Mouse (Mus musculus): ENCODE results near the gene Shmt2.

Shmt2 gene

DNA sequence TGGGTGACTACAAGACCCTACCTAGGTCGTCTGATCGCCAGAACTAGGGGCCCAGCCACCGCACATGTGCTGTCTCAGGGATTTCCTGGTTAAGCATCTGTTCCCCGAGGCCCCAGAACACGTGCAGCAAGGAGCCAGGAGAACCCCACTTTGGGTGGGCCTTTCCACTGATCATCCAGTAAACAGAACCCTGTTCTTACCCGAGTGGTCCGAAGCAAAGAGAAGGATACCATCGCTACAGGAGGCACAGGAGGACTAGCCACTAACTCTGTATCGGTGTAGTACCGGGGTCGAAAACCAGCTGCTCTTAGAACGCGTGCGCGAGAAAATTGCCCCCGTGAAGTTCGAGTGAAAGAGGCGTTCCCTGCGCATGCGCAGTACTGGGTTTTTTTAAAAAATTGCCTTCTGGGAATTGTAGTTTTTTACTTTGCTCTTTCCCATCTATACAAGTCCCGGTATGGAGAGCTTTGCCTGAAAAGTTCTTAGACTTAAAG, at the start of gene Shmt2:
Gene Shmt2 (minus strand): TSS at position 357 of the 494 bp plus-strand sequence.
- peak; percentile 87 for DNase-seq (ENCODE audit: low read depth, low spot score)

DNA sequence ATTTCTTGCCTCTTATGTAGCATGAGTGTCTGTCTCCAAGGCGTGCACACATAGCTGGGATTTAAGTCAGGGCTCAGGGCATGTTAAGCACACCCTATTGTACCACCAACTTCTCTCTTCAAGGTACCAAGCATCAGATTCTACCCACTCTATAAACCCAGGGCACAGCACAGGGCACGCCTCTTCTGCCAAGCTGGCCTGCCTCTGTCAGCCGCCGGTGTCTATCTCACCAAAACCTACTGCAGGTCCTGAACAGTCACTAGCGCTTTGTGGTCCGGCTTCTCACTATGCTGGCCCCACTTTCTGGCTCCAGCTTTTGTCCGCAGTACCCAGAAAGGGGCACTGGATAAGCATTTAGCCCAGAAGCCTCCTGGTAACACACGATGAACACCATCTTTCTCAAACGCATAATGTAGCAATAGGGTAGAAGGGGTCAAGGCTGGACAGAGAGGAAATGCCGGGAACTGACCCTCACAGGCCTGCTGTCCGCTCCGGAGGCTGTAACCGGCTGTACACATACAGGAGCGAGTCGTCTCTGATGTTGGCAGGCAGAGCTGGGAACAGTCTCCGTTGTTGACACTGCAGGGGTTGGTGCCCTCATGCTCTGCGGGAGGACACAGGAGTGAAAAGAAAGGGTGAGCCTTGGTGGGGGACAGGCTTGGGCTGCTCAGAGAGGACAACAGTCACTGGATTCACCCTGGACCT, 48.8 kb upstream of the Shmt2 start:
- DNase-seq (ENCODE audit: low read depth, low spot score) = no peak

DNA sequence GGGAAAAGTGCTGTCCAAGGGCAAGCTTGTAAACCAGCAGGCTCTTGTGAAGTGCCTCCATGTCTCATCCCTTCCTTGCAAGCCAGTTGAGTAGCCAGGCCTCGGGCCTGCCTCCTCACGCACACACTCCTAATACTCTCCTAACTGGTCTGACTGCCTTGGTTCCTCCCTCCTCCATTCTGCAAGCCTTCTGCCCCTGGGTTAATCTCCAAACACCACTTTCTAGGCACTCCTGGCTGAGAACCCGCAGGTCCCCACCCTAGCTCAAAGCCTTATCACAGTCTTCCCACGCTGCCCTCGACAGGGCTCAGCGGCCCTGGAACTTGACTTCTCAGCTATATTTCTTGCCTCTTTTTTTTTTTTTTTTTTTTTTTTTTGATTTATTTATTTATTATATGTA, 48.1 kb upstream of the Shmt2 start:
- no peak for DNase-seq (ENCODE audit: low read depth, low spot score)

DNA sequence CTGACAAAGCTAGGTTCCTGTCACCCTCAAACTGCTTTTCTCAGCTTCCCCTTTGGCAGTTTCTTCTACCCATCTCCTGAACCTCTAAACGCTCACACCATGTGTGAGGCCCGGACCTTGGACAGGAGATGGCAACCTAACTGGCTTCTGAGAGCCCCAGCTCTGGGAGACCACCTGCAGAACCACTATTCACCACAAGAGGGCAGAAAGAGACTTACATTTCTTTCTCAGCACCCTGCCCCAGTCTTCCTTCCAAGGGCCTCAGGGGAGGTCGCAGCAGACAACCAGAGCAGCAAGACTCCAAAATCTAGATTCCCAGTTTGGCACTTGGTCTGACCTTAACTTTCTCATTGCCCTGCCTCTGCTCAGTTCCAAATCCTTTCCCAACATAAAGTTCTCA, 47.2 kb upstream of the Shmt2 start:
- DNase-seq (ENCODE audit: low read depth, low spot score) = peak; percentile 43

DNA sequence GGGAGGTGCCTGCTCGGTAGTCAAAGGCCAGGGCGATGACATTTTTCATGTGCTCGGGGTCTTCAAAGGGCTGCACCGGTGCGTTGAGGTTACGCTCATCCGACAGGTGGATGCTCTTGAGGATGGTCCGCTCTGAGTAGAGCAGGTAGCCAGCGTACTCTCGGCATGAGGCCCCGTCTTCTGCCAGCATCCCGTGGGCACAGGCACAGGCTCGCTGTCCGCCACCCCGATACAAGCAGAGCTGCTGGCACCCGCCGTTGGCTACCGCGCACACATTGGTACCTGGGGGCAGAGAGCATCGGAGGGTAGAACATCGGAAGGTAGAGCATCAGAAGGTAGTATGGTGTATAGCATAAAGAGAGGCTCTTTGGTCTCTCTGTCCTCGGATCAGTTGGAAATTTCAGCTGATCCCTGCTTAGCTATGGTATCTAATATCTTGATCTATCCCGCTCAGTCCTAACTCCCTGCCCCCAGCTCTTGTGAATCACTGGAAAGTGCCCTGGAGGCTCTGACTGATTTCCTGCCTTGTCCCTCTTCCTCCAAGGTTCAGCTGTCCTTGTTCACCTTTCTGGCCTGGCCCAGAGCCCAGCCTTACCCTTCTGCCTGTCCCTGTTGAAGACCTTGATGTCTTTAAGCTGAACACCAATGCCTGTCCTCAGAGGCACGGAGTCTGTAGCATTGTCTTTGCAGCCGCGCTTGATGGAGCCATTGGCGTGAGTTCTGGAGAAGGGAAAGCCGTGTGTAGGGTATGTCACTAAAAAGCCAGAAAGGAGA, 44.5 kb upstream of the Shmt2 start:
- no peak for DNase-seq (ENCODE audit: low read depth, low spot score)

DNA sequence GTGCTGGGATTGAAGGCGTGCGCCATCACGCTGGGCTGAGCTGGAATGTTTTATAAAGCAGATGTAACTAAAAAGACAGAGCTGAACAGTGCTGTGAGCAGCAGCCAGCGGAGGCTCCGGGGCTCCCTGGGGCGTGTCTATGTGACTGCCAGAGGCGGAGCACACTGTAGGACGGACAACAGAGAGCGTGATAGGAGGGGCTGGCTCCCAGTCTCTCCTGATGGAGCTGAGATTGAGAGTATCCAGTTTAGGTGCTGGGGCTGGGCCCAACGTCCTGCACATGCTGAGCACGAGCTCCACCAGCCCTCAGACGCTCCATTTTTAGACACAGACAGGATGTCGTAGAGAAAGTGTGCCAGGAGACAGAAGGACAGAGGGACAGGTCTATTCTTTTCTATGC, 42.1 kb upstream of the Shmt2 start:
- DNase-seq (ENCODE audit: low read depth, low spot score) = no peak

DNA sequence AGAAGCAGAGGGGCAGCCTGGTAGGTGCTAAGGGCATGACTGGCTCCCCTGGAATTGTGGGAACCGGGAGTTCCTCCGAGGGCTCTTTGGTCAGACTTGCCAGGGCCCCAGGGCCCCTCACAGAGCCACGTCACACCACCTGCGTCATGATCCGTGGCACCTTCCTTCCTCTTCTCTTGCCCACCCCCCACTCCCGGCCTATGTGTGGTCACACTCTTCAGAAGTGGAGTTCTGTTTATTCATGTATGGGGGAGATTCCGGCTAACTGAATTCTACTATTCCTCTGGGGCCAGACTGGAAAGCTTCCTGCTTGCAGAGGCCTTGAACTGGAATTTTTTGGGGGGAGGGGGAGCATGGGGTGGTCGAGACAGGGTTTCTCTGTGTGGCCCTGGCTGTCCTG, 41.6 kb upstream of the Shmt2 start:
- no peak for DNase-seq (ENCODE audit: low read depth, low spot score)

DNA sequence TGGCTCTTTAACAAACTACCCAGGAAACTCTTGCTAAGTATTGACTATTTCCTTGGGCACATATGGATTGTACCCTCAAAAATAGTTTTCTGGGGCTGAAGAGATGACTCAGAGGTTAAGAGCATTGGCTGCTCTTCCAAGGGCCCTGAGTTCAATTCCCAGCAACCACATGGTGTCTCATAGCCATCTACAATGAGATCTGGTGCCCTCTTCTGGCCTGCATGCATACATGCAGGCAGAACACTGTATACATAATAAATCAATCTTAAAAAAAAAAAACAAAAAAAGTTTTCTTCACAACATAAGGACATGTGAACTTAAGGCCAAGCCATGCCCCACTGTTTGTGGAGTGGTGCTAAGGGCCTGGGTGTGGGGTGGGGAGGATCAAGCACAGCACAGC, 38.9 kb upstream of the Shmt2 start:
- no peak for DNase-seq (ENCODE audit: low read depth, low spot score)

DNA sequence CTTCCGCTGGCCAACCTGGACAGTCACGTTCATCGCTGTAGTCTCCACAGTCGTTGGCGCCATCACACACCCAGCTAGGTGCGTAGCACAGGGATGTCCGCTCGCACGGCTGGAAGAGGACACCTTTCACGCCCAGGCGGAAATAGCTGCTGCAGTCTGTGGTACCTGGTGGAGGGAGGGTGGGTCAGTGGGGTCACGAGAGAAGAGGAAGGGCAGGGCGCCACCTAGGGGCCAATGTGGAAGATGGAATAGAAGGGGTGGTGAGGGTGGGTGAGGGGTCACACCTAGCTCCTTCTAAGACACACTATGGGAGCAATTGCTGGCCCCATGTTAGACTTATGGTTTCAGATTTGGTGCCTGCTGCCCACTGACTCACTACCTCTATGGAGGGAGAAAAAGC, 35.2 kb upstream of the Shmt2 start:
- DNase-seq (ENCODE audit: low read depth, low spot score) = no peak

DNA sequence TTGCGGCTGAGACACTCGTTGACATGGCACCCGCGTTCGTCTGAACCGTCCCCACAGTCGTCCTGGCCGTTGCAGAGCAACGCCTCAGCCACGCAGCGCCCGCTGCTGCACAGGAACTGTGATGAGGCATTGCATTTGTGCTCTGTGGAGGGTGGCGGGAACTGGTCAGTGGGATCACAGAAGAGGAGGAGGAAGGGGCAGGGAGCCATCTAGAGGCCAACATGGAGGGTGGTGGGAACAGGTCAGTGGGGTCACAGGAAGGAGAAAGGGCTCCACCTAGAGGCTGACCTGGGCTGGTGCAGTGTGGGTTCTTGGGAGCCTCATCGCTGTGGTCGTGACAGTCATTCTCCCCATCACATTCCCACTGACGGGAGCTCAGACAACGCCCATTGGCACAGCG, 33.5 kb upstream of the Shmt2 start:
- no peak for DNase-seq (ENCODE audit: low read depth, low spot score)

DNA sequence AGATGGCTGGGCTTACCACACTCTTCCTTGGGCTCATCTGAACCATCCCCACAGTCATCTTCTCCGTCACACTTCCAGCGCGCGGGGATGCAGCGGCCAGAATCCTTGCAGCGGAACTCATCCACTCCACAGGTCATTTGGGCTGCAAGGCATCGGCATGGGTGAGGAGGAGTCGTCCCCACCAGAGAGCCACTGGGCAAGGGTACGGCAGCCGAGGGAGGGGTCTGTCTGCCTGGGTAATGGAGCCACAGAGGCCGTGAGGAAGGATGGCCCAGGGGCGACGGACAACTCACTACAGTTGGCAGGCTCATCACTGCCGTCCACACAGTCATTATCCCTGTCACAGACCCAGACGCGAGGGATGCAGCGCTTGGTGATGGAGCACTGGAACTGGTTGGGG, 27.6 kb upstream of the Shmt2 start:
- no peak for DNase-seq (ENCODE audit: low read depth, low spot score)

DNA sequence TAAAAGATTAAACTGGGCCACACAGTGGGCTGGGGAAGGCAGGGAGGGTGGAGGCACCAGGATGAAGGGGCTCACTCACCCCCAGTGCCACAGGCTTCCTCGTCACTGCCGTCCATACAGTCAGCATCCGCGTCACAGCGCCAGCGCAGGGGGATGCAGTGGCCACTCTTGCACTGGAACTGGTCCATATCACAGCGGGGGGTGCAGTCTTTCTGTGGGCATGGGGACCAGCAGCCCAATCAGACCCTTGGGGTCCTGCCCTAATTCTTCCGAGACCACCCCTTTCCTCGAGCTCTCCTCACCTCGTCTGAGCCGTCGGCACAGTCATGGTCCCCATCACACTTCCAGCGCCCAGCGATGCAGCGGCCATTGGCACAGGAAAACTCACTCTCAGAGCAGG, 26.0 kb upstream of the Shmt2 start:
- DNase-seq (ENCODE audit: low read depth, low spot score) = no peak

DNA sequence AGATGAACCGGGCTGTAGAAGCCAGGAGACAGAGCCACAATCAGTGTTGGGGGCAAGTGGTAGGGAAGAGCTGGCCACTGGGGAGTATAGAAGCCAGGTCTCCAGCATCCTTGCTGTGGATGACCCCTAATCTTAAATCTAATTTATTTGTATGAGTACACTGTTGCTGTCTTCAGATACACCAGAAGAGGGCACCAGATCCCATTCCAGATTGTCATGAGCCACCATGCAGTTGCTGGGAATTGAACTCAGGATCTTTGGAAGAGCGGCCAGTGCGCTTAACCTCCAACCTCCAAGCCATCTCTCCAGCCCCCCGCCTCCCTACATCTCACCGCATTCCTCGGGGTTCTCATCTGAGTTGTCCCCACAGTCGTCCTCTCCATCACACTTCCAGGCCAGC, 24.3 kb upstream of the Shmt2 start:
- no peak for DNase-seq (ENCODE audit: low read depth, low spot score)

DNA sequence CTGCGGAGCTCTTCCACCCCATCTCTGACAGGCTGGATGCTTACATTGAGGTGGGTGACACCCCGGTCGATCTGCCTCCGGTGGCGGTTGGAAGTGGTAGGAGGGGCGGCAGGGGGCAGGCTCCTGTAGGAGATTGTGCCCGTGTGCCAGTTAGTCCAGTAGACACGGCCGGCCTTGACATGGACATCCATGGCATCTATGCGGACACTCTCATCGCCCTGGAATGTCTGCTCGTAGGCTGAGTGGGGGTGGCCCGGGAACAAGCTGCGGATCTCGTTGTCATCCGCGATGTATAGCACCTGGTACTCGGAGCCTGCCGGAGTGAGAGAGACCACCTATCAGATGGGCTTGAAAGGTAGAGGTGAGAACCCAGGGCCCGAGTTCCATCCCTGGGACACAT, 22.1 kb upstream of the Shmt2 start:
- DNase-seq (ENCODE audit: low read depth, low spot score) = no peak

DNA sequence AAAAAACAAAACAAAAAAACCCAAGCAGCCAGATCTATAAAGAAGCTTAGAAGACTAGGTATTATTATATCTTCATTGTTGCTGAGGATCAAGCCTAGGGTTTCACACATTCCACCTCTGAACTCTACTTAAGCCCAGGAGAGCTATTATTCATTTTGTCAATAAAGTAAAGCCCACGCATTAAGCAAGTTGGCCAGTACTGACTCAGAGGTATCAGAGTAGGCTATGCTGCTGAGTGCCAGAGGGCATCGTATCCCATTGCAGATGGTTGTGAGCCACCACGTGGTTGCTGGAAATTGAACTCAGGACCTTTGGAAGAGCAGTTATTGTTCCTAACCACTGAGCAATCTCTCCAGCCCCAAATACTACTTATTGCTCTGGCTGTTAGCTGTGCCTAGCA, 21.7 kb upstream of the Shmt2 start:
- no peak for DNase-seq (ENCODE audit: low read depth, low spot score)

DNA sequence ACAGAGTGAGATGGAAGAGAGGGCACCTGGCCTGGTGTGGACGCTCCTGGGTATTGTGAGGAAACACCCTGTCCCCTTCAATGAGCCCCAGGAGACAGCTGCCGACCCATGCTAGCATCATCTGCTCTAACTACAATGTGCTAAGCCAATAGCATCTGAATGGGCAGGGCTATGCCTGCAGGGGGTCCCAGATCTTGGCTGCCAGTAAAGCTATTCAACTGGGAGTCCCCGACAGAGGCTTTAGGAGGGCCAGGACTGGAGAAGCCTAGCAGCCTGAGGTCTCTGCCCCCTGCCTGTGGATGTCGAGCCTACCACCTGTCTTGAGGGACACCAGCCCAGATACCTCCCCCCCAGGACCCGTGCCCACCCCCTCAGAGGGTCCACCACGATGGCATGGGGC, 20.5 kb upstream of the Shmt2 start:
- no peak for DNase-seq (ENCODE audit: low read depth, low spot score)

DNA sequence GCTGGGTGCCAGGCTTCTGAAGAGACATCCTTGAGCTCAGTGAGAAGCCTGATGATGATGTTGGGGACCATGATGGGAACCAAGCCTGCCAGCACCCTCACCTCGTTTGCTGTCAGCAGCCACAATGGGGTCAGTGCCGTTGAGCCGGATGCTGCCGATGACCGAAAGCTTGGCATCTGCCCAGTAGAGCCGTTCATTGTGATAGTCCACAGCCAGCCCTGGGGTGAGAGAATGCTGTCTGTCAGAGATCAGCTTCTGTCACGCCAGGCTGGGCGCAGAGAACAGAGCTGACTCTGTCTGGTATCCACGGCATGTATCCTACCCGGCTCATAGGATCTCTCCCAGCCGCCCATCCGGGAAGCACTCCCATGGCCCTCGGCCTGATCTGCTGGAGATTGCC, 19.8 kb upstream of the Shmt2 start:
- no peak for DNase-seq (ENCODE audit: low read depth, low spot score)

DNA sequence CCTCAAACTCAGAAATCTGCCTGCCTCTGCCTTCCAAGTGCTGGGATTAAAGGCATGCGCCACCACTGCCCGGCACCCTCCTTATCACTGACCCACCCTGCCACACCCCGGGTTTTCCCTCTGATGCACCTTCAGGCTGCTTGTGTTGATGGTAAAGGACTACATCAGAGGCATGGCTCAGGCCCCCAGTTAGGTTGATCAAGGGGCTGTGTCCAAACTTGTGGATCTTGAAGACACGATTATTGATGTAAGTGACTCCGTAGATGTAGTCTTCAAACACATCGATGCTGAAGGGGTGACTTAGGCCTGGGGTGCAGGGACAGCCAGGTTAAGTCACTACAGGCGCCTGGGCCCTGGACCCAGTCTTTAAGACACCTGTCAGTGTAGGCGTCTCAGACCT, 19.3 kb upstream of the Shmt2 start:
- DNase-seq (ENCODE audit: low read depth, low spot score) = no peak

DNA sequence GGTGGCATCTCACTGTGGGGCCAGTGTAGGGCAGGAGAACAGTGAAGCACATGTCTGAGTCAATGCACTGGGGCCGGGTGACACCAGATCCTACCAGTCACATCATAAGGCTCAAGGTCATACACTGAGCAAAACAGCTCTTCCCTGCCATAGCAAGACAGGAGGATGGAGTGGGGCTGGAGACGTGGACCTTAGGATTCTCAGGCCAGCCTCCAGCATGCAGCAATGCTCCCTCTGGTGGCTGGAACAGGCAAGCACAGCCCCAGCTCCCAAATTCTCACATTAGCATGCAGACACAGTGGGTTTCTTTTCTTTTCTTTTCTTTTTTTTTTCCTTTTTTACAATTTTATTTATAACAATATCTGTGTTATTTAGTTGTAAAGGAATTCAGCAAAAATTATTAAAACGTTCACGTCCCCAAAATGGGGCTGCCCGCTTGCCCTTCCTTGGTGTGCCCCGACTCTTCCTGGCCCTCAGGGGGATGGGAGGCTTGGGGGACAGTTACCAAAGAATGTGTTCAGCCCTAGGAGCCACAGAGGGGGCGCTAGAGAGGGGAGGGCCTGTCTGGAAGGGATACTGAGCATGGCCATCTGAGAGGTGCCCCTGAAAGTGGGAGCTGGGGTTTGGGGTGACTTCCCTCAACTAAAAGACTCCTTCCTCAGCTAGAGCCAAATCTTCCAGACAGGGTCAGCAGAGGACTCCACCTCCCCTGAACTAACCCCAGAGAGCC, 15.8 kb upstream of the Shmt2 start:
- DNase-seq (ENCODE audit: low read depth, low spot score) = no peak

DNA sequence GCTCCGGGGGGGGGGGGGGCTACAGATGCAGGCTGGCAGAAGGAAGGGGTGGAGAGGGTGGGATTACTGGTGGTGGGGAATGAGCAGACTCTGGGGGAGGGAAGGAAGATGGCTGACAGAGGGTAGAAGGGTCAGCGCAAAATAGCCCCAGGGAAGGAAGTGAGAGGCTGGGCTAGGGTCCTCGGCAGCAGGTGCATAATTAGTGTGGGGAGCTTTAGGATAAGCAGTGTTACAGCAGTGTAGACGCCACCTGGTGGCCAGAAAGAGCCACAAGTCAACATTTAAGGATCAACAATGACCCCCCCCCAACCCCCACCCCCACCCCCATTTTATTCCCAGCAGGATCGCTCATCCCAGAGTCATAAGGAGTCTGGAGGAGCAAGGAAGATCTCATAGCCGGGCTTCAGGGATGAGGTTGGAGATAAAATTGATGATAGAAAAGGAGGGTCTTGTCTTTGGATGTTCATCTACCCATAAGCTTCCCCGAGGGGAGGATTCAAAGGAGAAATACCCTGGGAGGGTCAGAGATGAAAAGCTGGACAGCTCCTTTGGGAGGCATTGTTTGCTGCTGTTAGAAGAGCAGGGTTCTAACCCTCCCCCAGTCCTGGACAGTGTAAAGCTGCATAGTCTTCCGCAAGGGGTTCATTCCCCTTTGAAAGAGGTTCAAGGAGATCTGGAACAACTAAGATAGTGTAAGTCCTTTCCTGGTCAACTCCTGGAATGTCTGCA, 14.5 kb upstream of the Shmt2 start:
- DNase-seq (ENCODE audit: low read depth, low spot score) = no peak

DNA sequence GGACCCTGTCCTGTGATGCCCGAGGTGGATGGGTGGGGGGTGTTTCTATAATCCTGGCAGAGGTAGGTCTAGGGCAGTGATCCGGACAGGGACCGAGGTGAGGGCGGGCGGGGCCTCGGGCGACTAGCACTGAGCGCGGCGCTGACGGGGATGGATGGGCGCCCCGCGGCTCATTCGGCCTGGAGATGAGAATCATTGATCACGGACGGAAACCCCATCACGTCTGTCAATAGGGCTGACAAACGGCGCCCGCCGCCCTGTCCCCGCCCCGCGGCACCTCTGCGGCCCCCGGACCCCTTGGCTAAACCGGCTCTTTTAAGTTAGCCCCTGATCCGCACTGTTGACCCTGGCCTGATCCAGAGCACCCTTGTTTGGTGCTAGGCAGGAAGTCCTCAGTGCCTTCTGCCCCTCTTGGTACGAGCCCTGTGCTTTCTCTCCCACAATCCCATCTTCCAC, 12.7 kb upstream of the Shmt2 start:
- no peak for DNase-seq (ENCODE audit: low read depth, low spot score)
